Mouse (Mus musculus): ENCODE data around the gene Exog. TPM values are rescaled to one million over a fixed set of nuclear protein-coding genes. Genes with fewer than 3 reads are reported as not detected.

The Exog gene
- polyA plus RNA-seq (2014; fragmentation: Nextera tagmentation; extraction: Ambion mirVana), result 23.2 and 27.2 TPM in 2 replicates

DNA sequence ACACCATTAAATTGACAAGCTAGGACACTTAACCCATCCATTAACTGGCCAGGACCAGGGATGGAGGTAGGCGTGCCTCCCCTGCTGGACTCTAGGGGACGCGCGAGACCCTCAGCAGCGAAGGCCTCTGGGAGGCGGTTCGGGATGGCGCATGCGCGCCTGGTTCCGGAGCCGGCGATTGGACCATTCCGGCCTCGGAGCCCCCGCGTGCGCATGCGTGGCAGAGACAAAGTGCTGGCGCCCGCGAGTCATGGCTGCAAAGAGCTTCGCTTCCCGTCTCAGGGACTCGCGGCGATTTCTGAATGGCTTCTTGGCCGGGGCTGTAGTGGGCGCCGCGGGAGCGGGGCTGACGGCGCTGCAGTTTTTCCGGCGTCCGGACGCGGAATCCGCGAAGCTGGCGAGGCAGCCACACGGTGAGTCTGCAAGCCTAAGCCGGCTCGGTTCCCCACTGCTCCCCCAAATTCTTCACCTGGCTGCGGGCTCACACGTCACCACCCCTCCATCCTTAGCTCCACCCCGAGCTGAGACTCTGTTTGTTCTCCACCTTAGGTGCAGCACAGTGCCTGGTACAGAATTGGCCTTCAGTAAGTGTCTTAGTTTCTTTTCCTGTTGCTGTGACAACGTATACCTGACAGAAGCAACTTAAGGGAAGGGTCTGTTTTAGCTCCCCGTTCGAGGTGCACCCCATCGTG lies at the start of gene Exog:
Exog (plus strand) TSS at position 206 of the 692 bp plus-strand sequence.
- no peaks in the 10 kb centered on the region for H3K9me3 ChIP-seq (ENCODE audit: control insufficient read depth, low read length)
- WGBS, result under 1% methylated on average over 52 of the region's 52 CpGs
- peaks cover 32% of the 10 kb centered on the region for H3K36me3 ChIP-seq (ENCODE audit: control insufficient read depth, insufficient read depth, low read length)
- no peaks in the 10 kb centered on the region for H3K27me3 ChIP-seq (replicated peaks; ENCODE audit: control insufficient read depth, insufficient read depth, low read length)
- peaks cover 9% of the 10 kb centered on the region for H3K4me1 ChIP-seq (replicated peaks; ENCODE audit: control insufficient read depth, insufficient read depth, low read length)
- H3K4me2 ChIP-seq (ENCODE audit: low read length), result peak within 1 kb of the TSS; percentile 94
- peak within 1 kb of the TSS; percentile 79 for H3K9ac ChIP-seq (ENCODE audit: low read length)
- H3K4me3 ChIP-seq (ENCODE audit: low read depth, low read length), result peak within 1 kb of the TSS; percentile 64
- H3K27ac ChIP-seq (ENCODE audit: low read depth), result peak within 1 kb of the TSS; percentile 73
- peak; percentile 92 for ATAC-seq (replicated peaks; ENCODE audit: low FRiP score, low TSS enrichment, low read depth)
- peak; percentile 96 for DNase-seq (ENCODE audit: low spot score)

GRCm38 (mm10) chr9:119401351-119401750 lies 43.4 kb upstream of the Exog start:
- DNase-seq (ENCODE audit: low spot score), result no peak
- peak overlapping the region; percentile 37 for H3K9ac ChIP-seq (ENCODE audit: low read length)
- 0 out of 2 replicates have a peak overlapping the region, but pooled peaks have one; percentile 16 for H3K27ac ChIP-seq (ENCODE audit: low read depth)

DNA sequence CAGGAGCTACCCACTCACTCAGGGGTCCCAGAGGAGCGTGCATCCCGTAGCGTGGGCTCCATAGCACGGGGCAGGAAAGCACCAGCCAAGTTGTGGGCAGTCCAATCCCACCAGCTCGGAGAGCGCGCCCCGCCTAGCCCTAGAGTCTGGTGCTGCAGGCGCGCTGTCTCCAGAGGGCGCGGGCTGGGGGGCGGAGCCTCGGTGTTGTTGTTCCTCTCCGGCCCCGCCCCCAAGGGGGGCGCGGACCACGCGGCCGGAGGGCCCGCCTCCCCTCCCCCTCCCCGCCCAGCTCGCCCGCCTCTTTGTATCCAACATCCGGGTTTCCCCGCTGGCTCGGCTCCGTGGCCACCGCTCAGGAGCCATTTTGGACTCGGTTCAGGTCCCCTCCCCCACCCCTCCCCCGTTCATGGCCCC lies 42.9 kb upstream of the Exog start, which contains the start of gene Acvr2b:
Acvr2b (plus strand) TSS at position 318 of the 414 bp plus-strand sequence.
- H3K4me3 ChIP-seq (ENCODE audit: low read depth, low read length), result peak within 1 kb of the TSS; percentile 92
- H3K4me1 ChIP-seq (replicated peaks; ENCODE audit: control insufficient read depth, insufficient read depth, low read length), result peaks cover 8% of the 10 kb centered on the region
- peak within 1 kb of the TSS; percentile 96 for H3K9ac ChIP-seq (ENCODE audit: low read length)
- no peaks in the 10 kb centered on the region for H3K36me3 ChIP-seq (ENCODE audit: control insufficient read depth, insufficient read depth, low read length)
- peak within 1 kb of the TSS; percentile 92 for H3K4me2 ChIP-seq (ENCODE audit: low read length)
- peak; percentile 93 for DNase-seq (ENCODE audit: low spot score)
- peak within 1 kb of the TSS; percentile 97 for H3K27ac ChIP-seq (ENCODE audit: low read depth)
- ATAC-seq (replicated peaks; ENCODE audit: low FRiP score, low TSS enrichment, low read depth), result peak; percentile 95
- H3K9me3 ChIP-seq (ENCODE audit: control insufficient read depth, low read length), result no peaks in the 10 kb centered on the region
- under 1% methylated on average over 25 of the region's 32 CpGs for WGBS
- no peaks in the 10 kb centered on the region for H3K27me3 ChIP-seq (replicated peaks; ENCODE audit: control insufficient read depth, insufficient read depth, low read length)

More at GRCm38 (mm10) chr9:119401351-119401750, 43.4 kb upstream of the Exog start:
- peak overlapping the region; percentile 92 for H3K4me3 ChIP-seq (ENCODE audit: low read depth, low read length)
- no peaks in the 10 kb centered on the region for H3K36me3 ChIP-seq (ENCODE audit: control insufficient read depth, insufficient read depth, low read length)
- no peak; the same call in 1 of the 2 replicates for ATAC-seq (replicated peaks; ENCODE audit: low FRiP score, low TSS enrichment, low read depth)
- no peaks in the 10 kb centered on the region for H3K27me3 ChIP-seq (replicated peaks; ENCODE audit: control insufficient read depth, insufficient read depth, low read length)
- WGBS, result 4% methylated on average over 7 of the region's 7 CpGs
- peak overlapping the region; percentile 92 for H3K4me2 ChIP-seq (ENCODE audit: low read length)
- H3K9me3 ChIP-seq (ENCODE audit: control insufficient read depth, low read length), result no peaks in the 10 kb centered on the region
- H3K4me1 ChIP-seq (replicated peaks; ENCODE audit: control insufficient read depth, insufficient read depth, low read length), result peaks cover 8% of the 10 kb centered on the region

- Histone ChIP-seq H3K27me3 (replicated peaks; ENCODE audit: control insufficient read depth, insufficient read depth, low read length) (no peaks in the 10 kb centered on the region), H3K4me1 (replicated peaks; ENCODE audit: control insufficient read depth, insufficient read depth, low read length) (peaks cover 8% of the 10 kb centered on the region), H3K36me3 (ENCODE audit: control insufficient read depth, insufficient read depth, low read length) (no peaks in the 10 kb centered on the region), H3K4me2 (ENCODE audit: low read length) (peak overlapping the region; percentile 92), H3K27ac (ENCODE audit: low read depth) (peak overlapping the region; percentile 97), H3K4me3 (ENCODE audit: low read depth, low read length) (peak overlapping the region; percentile 92), H3K9me3 (ENCODE audit: control insufficient read depth, low read length) (no peaks in the 10 kb centered on the region), H3K9ac (ENCODE audit: low read length) (peak overlapping the region; percentile 96)
- DNase-seq (ENCODE audit: low spot score), result peak; percentile 83
- ATAC-seq (replicated peaks; ENCODE audit: low FRiP score, low TSS enrichment, low read depth), result peak; percentile 1; the same call in 1 of the 2 replicates
- under 1% methylated on average over 118 of the region's 127 CpGs for WGBS
These were observed 42.2 kb upstream of the Exog start for GRCm38 (mm10) chr9:119402253-119403235.

DNA sequence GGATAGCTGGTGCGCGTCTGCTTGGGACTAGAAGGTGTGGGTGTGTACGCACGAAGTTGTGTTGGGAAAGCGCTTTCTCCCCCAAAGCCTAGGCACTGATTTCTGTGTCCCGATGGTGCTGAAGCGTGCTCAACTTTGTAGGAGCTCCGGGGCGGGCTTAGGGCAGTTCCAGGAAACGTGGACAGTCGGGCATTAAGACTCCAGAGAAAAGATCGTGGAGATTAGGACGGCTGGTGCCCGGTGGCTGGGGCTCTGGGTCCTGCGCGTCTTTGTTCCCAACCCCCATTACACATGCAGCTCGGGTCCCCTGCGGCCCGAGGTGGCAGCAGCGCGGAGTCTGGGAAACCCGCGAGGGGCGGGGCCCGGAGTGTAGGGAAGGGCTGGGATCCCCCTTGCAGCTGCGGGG lies 41.5 kb upstream of the Exog start:
- Histone ChIP-seq H3K4me3 (ENCODE audit: low read depth, low read length) (peak overlapping the region; percentile 92), H3K9me3 (ENCODE audit: control insufficient read depth, low read length) (no peaks in the 10 kb centered on the region), H3K4me1 (replicated peaks; ENCODE audit: control insufficient read depth, insufficient read depth, low read length) (peaks cover 8% of the 10 kb centered on the region), H3K36me3 (ENCODE audit: control insufficient read depth, insufficient read depth, low read length) (no peaks in the 10 kb centered on the region), H3K9ac (ENCODE audit: low read length) (peak overlapping the region; percentile 96), H3K27me3 (replicated peaks; ENCODE audit: control insufficient read depth, insufficient read depth, low read length) (no peaks in the 10 kb centered on the region), H3K27ac (ENCODE audit: low read depth) (peak overlapping the region; percentile 97), H3K4me2 (ENCODE audit: low read length) (peak overlapping the region; percentile 92)
- ATAC-seq (replicated peaks; ENCODE audit: low FRiP score, low TSS enrichment, low read depth) (no peak; the same call in 1 of the 2 replicates), DNase-seq (ENCODE audit: low spot score) (no peak)
- under 1% methylated on average over 26 of the region's 26 CpGs for WGBS

DNA sequence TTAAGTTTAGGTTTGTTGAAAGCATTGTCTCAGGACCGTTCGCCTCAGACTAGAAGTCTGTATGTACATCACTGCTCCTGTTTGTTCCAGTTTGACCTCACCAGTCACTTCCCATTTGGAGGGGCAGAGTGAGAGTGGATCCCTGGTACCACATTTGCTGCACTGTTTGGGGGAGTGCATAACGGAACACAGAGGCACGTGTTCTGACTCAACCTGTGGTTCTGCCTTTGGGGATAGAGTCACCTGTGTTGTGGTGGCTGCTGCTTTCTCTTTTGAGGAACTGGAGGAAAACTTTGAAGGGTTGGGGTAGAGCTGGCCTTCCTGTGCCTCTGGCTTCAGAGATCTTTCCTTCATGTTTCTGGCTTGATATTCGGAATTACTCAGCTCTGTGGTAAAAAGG lies 40.7 kb upstream of the Exog start:
- WGBS, result 66% methylated on average over 5 of the region's 5 CpGs
- Histone ChIP-seq H3K9ac (ENCODE audit: low read length) (no peak overlapping the region), H3K27me3 (replicated peaks; ENCODE audit: control insufficient read depth, insufficient read depth, low read length) (no peaks in the 10 kb centered on the region), H3K36me3 (ENCODE audit: control insufficient read depth, insufficient read depth, low read length) (no peaks in the 10 kb centered on the region), H3K9me3 (ENCODE audit: control insufficient read depth, low read length) (no peaks in the 10 kb centered on the region), H3K27ac (ENCODE audit: low read depth) (no peak overlapping the region), H3K4me2 (ENCODE audit: low read length) (peak overlapping the region; percentile 92), H3K4me3 (ENCODE audit: low read depth, low read length) (peak overlapping the region; percentile 92), H3K4me1 (replicated peaks; ENCODE audit: control insufficient read depth, insufficient read depth, low read length) (peaks cover 14% of the 10 kb centered on the region)
- DNase-seq (ENCODE audit: low spot score) (no peak), ATAC-seq (replicated peaks; ENCODE audit: low FRiP score, low TSS enrichment, low read depth) (no peak)

DNA sequence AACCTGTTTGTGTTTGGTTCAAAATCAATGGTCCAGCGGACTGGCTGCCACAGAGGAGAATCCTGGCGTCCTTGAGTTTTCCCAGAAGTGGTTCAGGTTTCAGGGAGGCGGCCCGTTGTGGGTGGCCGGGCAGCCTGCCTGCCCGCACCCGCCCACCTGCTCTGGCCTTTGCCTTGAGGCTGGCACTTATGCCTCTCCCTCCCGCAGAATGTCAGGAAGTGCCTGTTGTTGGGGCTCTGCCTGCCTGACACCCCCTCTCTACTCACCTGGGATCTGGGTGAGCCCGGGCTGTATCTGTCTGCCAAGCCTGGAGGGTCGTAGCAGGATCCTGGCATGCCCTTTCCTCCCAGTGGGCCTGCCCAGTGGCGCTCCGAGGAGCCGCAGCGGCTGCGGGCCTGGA lies 36.9 kb upstream of the Exog start:
- Histone ChIP-seq H3K9ac (ENCODE audit: low read length) (no peak overlapping the region), H3K27me3 (replicated peaks; ENCODE audit: control insufficient read depth, insufficient read depth, low read length) (no peaks in the 10 kb centered on the region), H3K4me1 (replicated peaks; ENCODE audit: control insufficient read depth, insufficient read depth, low read length) (peaks cover 20% of the 10 kb centered on the region), H3K36me3 (ENCODE audit: control insufficient read depth, insufficient read depth, low read length) (no peaks in the 10 kb centered on the region), H3K4me3 (ENCODE audit: low read depth, low read length) (no peak overlapping the region), H3K9me3 (ENCODE audit: control insufficient read depth, low read length) (peaks cover 5% of the 10 kb centered on the region; the same call in 1 of the 2 replicates), H3K4me2 (ENCODE audit: low read length) (no peak overlapping the region), H3K27ac (ENCODE audit: low read depth) (no peak overlapping the region)
- ATAC-seq (replicated peaks; ENCODE audit: low FRiP score, low TSS enrichment, low read depth), result no peak
- no peak for DNase-seq (ENCODE audit: low spot score)
- WGBS, result 65% methylated on average over 15 of the region's 15 CpGs

- no peak overlapping the region for H3K9ac ChIP-seq (ENCODE audit: low read length)
- 65% methylated on average over 11 of the region's 11 CpGs for WGBS
These were observed 35.7 kb upstream of the Exog start for GRCm38 (mm10) chr9:119408898-119409664.

More at GRCm38 (mm10) chr9:119408898-119409664, 35.7 kb upstream of the Exog start:
- Histone ChIP-seq H3K4me1 (replicated peaks; ENCODE audit: control insufficient read depth, insufficient read depth, low read length) (peaks cover 12% of the 10 kb centered on the region), H3K4me3 (ENCODE audit: low read depth, low read length) (no peak overlapping the region), H3K4me2 (ENCODE audit: low read length) (no peak overlapping the region), H3K27me3 (replicated peaks; ENCODE audit: control insufficient read depth, insufficient read depth, low read length) (no peaks in the 10 kb centered on the region), H3K36me3 (ENCODE audit: control insufficient read depth, insufficient read depth, low read length) (no peaks in the 10 kb centered on the region), H3K9me3 (ENCODE audit: control insufficient read depth, low read length) (peaks cover 10% of the 10 kb centered on the region; the same call in 1 of the 2 replicates), H3K27ac (ENCODE audit: low read depth) (no peak overlapping the region; the same call in 1 of the 2 replicates)
- no peak for DNase-seq (ENCODE audit: low spot score)
- ATAC-seq (replicated peaks; ENCODE audit: low FRiP score, low TSS enrichment, low read depth), result no peak

Measured in intestine, embryonic 14.5 days (tissue).